Mouse (Mus musculus) cerebellum, adult 2 months (tissue): ENCODE measurements around the gene Rnf111.

Experiments
- CTCF ChIP-seq: fragments of 200-500 bp; IDR thresholded peaks from 2 replicates; pipeline ENCODE4 v1.5.1; 2011; ENCODE audit warnings: low read depth, mild to moderate bottlenecking, control low read depth, low read length, moderate library complexity, borderline replicate concordance; ENCODE audit not compliant: insufficient read depth
- POLR2A ChIP-seq: fragments of 200-500 bp; IDR thresholded peaks from 2 replicates; pipeline ENCODE4 v1.6.1; 2011; ENCODE audit warnings: low read length, control low read depth, borderline replicate concordance; ENCODE audit not compliant: insufficient read depth

- TF ChIP-seq CTCF (no peak), POLR2A (no peak)
Observed at GRCm38 (mm10) chr9:70544831-70545230, 41.3 kb upstream of the Rnf111 start.
